Mouse (Mus musculus) midbrain, embryonic 12.5 days (tissue): ENCODE measurements around the gene Gm20388. TPM values are rescaled to one million over a fixed set of nuclear protein-coding genes. Genes with fewer than 3 reads are reported as not detected.

Source experiments
- ATAC-seq: fragments of 200-750 bp; cut with Nextera tagmentation; 2 replicates; pipeline ENCODE4 v1.8.0; 2017; ENCODE audit warnings: low read depth, moderate TSS enrichment, moderate library complexity; ENCODE audit not compliant: low FRiP score
- H3K27ac ChIP-seq: fragments of 300-500 bp; sonication (generic); replicated peaks from 2 replicates; pipeline ENCODE4 v1.5.1; 2016; ENCODE audit warnings: mild to moderate bottlenecking
- H3K27me3 ChIP-seq: fragments of 300-500 bp; sonication (generic); 2 replicates; pipeline ENCODE4 v1.6.1; 2016; ENCODE audit warnings: mild to moderate bottlenecking
- H3K36me3 ChIP-seq: fragments of 300-500 bp; sonication (generic); 2 replicates; pipeline ENCODE4 v1.6.1; 2016
- H3K4me1 ChIP-seq: fragments of 300-500 bp; sonication (generic); 2 replicates; pipeline ENCODE4 v1.6.1; 2016
- H3K4me2 ChIP-seq: fragments of 300-500 bp; sonication (generic); replicated peaks from 2 replicates; pipeline ENCODE4 v1.6.1; 2016; ENCODE audit warnings: mild to moderate bottlenecking, moderate library complexity
- H3K4me3 ChIP-seq: fragments of 300-500 bp; sonication (generic); 2 replicates; pipeline ENCODE4 v1.5.1; 2016; ENCODE audit warnings: mild to moderate bottlenecking
- H3K9ac ChIP-seq: fragments of 300-500 bp; sonication (generic); replicated peaks from 2 replicates; pipeline ENCODE4 v1.6.1; 2016; ENCODE audit warnings: mild to moderate bottlenecking, moderate library complexity
- H3K9me3 ChIP-seq: fragments of 300-500 bp; sonication (generic); 2 replicates; pipeline ENCODE4 v1.6.1; 2016; ENCODE audit warnings: mild to moderate bottlenecking
- WGBS: fragments of 180-500 bp; shearing (Covaris S2); methylation state at CpG from one replicate; pipeline ENCODE4 v1.1.7; 2016; 5-methylcytosine and 5-hydroxymethylcytosine counted together
- polyA plus RNA-seq: library from polyadenylated mRNA; unstranded; fragments of >200 nt; fragmentation: Nextera tagmentation; extraction: Ambion mirVana; gene quantifications from 2 replicates; pipeline ENCODE4 v1.2.1, GENCODE M21; 2016

The Gm20388 gene
- polyA plus RNA-seq, 1 experiment from 2014 or later, result not detected

- no peak overlapping the region for H3K4me2 ChIP-seq
- WGBS, result 77% methylated on average over 11 of the region's 11 CpGs
- no peaks in the 10 kb centered on the region for H3K4me1 ChIP-seq
Measured at GRCm38 (mm10) chr8:124150009-124150408, 4239.4 kb downstream of the Gm20388 start.

GRCm38 (mm10) chr8:124150536-124150935 lies 4239.9 kb downstream of the Gm20388 start:
- no peak for ATAC-seq
- H3K4me3 ChIP-seq, result no peak overlapping the region
- WGBS, result 89% methylated on average over 5 of the region's 5 CpGs
- H3K9me3 ChIP-seq, result no peaks in the 10 kb centered on the region
- no peaks in the 10 kb centered on the region for H3K4me1 ChIP-seq
- H3K4me2 ChIP-seq, result no peak overlapping the region
- H3K27me3 ChIP-seq, result no peaks in the 10 kb centered on the region; the same call in 1 of the 2 replicates
- no peak overlapping the region for H3K27ac ChIP-seq
- H3K9ac ChIP-seq, result no peak overlapping the region
- H3K36me3 ChIP-seq, result no peaks in the 10 kb centered on the region

More at GRCm38 (mm10) chr8:124150009-124150408, 4239.4 kb downstream of the Gm20388 start:
- Histone ChIP-seq H3K27ac (no peak overlapping the region), H3K36me3 (no peaks in the 10 kb centered on the region), H3K9ac (no peak overlapping the region), H3K9me3 (no peaks in the 10 kb centered on the region), H3K4me3 (no peak overlapping the region), H3K27me3 (peaks cover 4% of the 10 kb centered on the region; the same call in 1 of the 2 replicates)
- ATAC-seq, result no peak

GRCm38 (mm10) chr8:124151881-124152280 lies 4241.2 kb downstream of the Gm20388 start:
- H3K9me3 ChIP-seq, result no peaks in the 10 kb centered on the region
- 89% methylated on average over 6 of the region's 6 CpGs for WGBS
- ATAC-seq, result no peak
- no peaks in the 10 kb centered on the region for H3K36me3 ChIP-seq
- no peak overlapping the region for H3K4me2 ChIP-seq
- no peaks in the 10 kb centered on the region for H3K27me3 ChIP-seq
- no peak overlapping the region for H3K9ac ChIP-seq
- no peaks in the 10 kb centered on the region for H3K4me1 ChIP-seq
- H3K27ac ChIP-seq, result no peak overlapping the region
- H3K4me3 ChIP-seq, result no peak overlapping the region

- H3K4me2 ChIP-seq, result no peak overlapping the region
- no peaks in the 10 kb centered on the region for H3K9me3 ChIP-seq
- no peak overlapping the region for H3K27ac ChIP-seq
- no peak for ATAC-seq
- no peaks in the 10 kb centered on the region for H3K36me3 ChIP-seq
- no peak overlapping the region for H3K9ac ChIP-seq
- WGBS, result 90% methylated on average over 8 of the region's 8 CpGs
- H3K4me1 ChIP-seq, result no peaks in the 10 kb centered on the region
- no peaks in the 10 kb centered on the region for H3K27me3 ChIP-seq
- no peak overlapping the region for H3K4me3 ChIP-seq
Measured at GRCm38 (mm10) chr8:124152771-124153170, 4242.1 kb downstream of the Gm20388 start.

DNA sequence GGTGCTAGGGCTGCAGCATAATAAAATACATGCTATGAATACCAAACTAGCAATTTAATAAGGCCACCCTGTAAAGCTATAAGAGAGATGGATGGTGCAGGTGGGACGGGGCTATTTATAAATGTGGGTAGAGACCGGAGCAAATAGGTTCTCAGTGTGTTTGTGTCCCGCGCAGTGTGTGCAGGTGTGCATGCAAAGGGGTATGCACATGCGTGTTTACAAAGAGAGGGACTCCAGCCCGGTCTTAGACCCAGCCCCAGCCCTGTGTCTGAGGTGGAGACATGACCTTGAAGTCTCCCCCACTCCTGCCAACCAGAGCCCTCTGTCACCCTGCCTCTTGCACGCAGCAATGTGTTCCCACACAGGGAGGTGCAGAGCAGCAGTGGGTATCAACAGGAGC lies 4245.7 kb downstream of the Gm20388 start:
- Histone ChIP-seq H3K4me2 (no peak overlapping the region), H3K36me3 (no peaks in the 10 kb centered on the region), H3K4me1 (no peaks in the 10 kb centered on the region), H3K9ac (no peak overlapping the region), H3K27me3 (no peaks in the 10 kb centered on the region), H3K27ac (no peak overlapping the region), H3K9me3 (no peaks in the 10 kb centered on the region), H3K4me3 (no peak overlapping the region)
- WGBS, result 88% methylated on average over 7 of the region's 7 CpGs
- no peak for ATAC-seq

DNA sequence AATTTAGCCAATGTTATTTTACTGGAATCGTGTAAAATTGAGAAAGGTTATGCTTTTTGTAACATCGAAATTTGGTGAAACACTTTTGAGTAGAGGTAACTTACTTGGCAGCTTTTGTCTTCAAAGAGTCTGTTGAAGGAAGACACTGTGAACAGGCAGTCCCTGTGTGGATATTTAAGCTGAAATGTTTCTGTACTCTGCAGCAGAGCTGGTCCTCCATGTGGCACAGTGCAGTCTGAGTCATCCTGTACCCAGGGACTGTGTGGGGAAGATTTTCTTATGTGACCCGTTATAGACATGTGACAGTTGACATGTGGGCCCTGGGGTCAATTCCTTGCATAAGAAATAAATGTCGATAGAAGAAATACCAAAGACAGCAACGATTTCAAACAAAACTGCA lies 4251.0 kb downstream of the Gm20388 start:
- H3K9ac ChIP-seq, result no peak overlapping the region
- WGBS, result 83% methylated on average over 5 of the region's 5 CpGs
- no peaks in the 10 kb centered on the region for H3K9me3 ChIP-seq
- no peak overlapping the region for H3K4me2 ChIP-seq
- no peak overlapping the region for H3K4me3 ChIP-seq
- no peak for ATAC-seq
- no peaks in the 10 kb centered on the region; the same call in 1 of the 2 replicates for H3K27me3 ChIP-seq
- H3K36me3 ChIP-seq, result no peaks in the 10 kb centered on the region
- H3K27ac ChIP-seq, result no peak overlapping the region
- no peaks in the 10 kb centered on the region for H3K4me1 ChIP-seq

- whole genome bisulfite sequencing, result 86% methylated on average over 5 of the region's 5 CpGs
- Histone ChIP-seq H3K9ac (no peak overlapping the region), H3K4me3 (no peak overlapping the region), H3K9me3 (no peaks in the 10 kb centered on the region), H3K4me2 (no peak overlapping the region), H3K36me3 (no peaks in the 10 kb centered on the region), H3K27ac (no peak overlapping the region), H3K27me3 (no peaks in the 10 kb centered on the region; the same call in 1 of the 2 replicates), H3K4me1 (no peaks in the 10 kb centered on the region)
- no peak for ATAC-seq
Measured at GRCm38 (mm10) chr8:124163258-124163657, 4252.6 kb downstream of the Gm20388 start.

GRCm38 (mm10) chr8:124169749-124170148 lies 4259.1 kb downstream of the Gm20388 start:
- Histone ChIP-seq H3K9ac (no peak overlapping the region), H3K9me3 (no peaks in the 10 kb centered on the region), H3K4me2 (no peak overlapping the region), H3K4me1 (peaks cover 6% of the 10 kb centered on the region; the same call in 1 of the 2 replicates), H3K27me3 (no peaks in the 10 kb centered on the region), H3K36me3 (no peaks in the 10 kb centered on the region), H3K27ac (no peak overlapping the region), H3K4me3 (no peak overlapping the region)
- 64% methylated on average over 7 of the region's 7 CpGs for WGBS
- ATAC-seq, result no peak

DNA sequence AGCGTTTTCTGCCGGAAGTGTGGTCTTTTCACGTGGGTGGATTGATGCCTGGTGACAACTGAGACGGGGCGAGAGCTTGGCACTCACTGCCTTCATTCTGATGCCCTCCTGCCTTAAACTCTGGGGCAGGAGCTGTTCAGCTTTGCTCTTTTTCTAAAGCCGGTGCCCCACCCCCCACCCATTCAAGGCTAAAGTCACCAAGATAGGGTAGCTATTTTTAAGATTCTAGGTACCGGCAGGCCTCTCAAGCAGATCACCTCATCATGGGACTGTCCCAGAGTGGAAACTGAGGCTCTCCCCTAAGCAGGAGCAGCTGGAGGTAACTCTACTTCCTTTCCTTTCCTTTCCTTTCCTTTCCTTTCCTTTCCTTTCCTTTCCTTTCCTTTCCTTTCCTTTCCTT lies 4260.0 kb downstream of the Gm20388 start:
- H3K27ac ChIP-seq, result no peak overlapping the region
- no peaks in the 10 kb centered on the region for H3K9me3 ChIP-seq
- WGBS, result 88% methylated on average over 7 of the region's 7 CpGs
- H3K4me3 ChIP-seq, result no peak overlapping the region
- no peak for ATAC-seq
- H3K4me1 ChIP-seq, result peaks cover 10% of the 10 kb centered on the region; the same call in 1 of the 2 replicates
- H3K9ac ChIP-seq, result no peak overlapping the region
- no peaks in the 10 kb centered on the region for H3K36me3 ChIP-seq
- H3K27me3 ChIP-seq, result no peaks in the 10 kb centered on the region
- H3K4me2 ChIP-seq, result no peak overlapping the region

- Histone ChIP-seq H3K27ac (no peak overlapping the region), H3K9me3 (no peaks in the 10 kb centered on the region), H3K36me3 (no peaks in the 10 kb centered on the region), H3K9ac (no peak overlapping the region), H3K4me3 (no peak overlapping the region), H3K4me2 (no peak overlapping the region), H3K4me1 (peaks cover 15% of the 10 kb centered on the region; the same call in 1 of the 2 replicates), H3K27me3 (no peaks in the 10 kb centered on the region)
- ATAC-seq, result no peak
- WGBS, result 71% methylated on average over 17 of the region's 17 CpGs
Measured at GRCm38 (mm10) chr8:124171557-124172528, 4261.2 kb downstream of the Gm20388 start.

GRCm38 (mm10) chr8:124173688-124174087 lies 4263.0 kb downstream of the Gm20388 start:
- Histone ChIP-seq H3K4me2 (no peak overlapping the region), H3K9me3 (no peaks in the 10 kb centered on the region), H3K9ac (no peak overlapping the region), H3K36me3 (no peaks in the 10 kb centered on the region), H3K27me3 (no peaks in the 10 kb centered on the region), H3K4me3 (no peak overlapping the region), H3K27ac (no peak overlapping the region), H3K4me1 (peaks cover 15% of the 10 kb centered on the region; the same call in 1 of the 2 replicates)
- whole genome bisulfite sequencing, result 91% methylated on average over 4 of the region's 4 CpGs
- ATAC-seq, result no peak

GRCm38 (mm10) chr8:124176133-124176532 lies 4265.5 kb downstream of the Gm20388 start:
- 87% methylated on average over 6 of the region's 6 CpGs for WGBS
- H3K4me1 ChIP-seq, result peaks cover 15% of the 10 kb centered on the region; the same call in 1 of the 2 replicates
- no peaks in the 10 kb centered on the region for H3K27me3 ChIP-seq
- H3K9me3 ChIP-seq, result no peaks in the 10 kb centered on the region
- H3K9ac ChIP-seq, result no peak overlapping the region
- no peak overlapping the region for H3K4me2 ChIP-seq
- H3K27ac ChIP-seq, result 0 out of 2 replicates have a peak overlapping the region, but pooled peaks have one; percentile 1
- H3K4me3 ChIP-seq, result no peak overlapping the region
- no peak for ATAC-seq
- no peaks in the 10 kb centered on the region for H3K36me3 ChIP-seq
